In the genomic region with DNA sequence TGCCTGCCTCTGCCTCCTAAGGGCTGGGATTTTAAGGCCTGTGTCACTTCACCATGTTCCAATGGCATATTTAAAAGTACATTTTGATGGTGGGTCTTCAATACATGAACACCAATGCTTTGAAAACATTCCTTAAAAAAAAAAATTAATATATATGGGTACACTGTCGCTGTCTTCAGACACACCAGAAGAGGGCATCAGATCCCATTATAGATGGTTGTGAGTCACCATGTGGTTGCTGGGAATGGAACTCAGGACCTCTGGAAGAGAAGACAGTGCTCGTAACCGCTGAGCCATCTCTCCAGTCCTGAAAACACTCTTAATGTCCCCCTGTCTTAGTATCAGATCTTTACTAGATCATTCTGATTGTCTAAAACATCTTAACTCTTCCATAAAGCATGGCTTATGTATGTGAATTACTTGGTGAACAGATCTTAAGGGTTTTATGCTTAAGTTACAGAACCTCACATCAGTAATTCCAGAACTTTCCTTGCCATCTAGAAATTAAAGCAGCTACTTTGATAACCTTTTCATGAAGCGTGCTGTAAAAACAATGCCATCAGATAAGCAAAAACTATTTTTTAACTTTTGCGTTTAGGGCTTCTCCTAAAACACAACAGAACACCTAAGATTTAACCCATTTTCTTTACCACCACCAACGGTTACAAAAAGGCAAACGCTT, we compare ENCODE assay signal across 8 mouse cellular contexts. TPM values are rescaled to one million over a fixed set of nuclear protein-coding genes. Genes with fewer than 3 reads are reported as not detected.
DNase-seq lines count a peak whose midpoint lies in the region; ATAC-seq and TF ChIP-seq lines count a peak whose summit lies in the region.

No protein-coding gene starts in this region.

- peaks cover 11% of the 10 kb centered on the region for H3K36me3 ChIP-seq in lung, embryonic 16.5 days (ENCODE audit: control insufficient read depth, insufficient read depth, low read length)
- H3K36me3 ChIP-seq in embryonic facial prominence, embryonic 15.5 days, result peaks cover 16% of the 10 kb centered on the region
- peaks cover 6% of the 10 kb centered on the region for H3K36me3 ChIP-seq in limb, embryonic 11.5 days (ENCODE audit: control insufficient read depth, insufficient read depth, low read length)
- peaks cover 16% of the 10 kb centered on the region for H3K36me3 ChIP-seq in small intestine, adult 2 months (ENCODE audit: control insufficient read depth, insufficient read depth, low read length)

- DNase-seq in lung, postnatal 4 days, result no peak
- no peak for DNase-seq in limb, embryonic 11.5 days (ENCODE audit: low spot score)
- DNase-seq in layer of hippocampus, adult 9-11 months, result no peak
- no peak for DNase-seq in frontal cortex, postnatal 36 days (ENCODE audit: low spot score in 2 of 2)
- no peak for DNase-seq in frontal cortex, adult 2 months (ENCODE audit: extremely low spot score in 1 of 2, low spot score in 1 of 2)

- no peak for ATAC-seq in lung, embryonic 16.5 days (ENCODE audit: low read depth)
- no peak for ATAC-seq in embryonic facial prominence, embryonic 15.5 days (ENCODE audit: insufficient number of reproducible peaks, low FRiP score, low TSS enrichment, low read depth)
- ATAC-seq in limb, embryonic 11.5 days (ENCODE audit: insufficient number of reproducible peaks, low FRiP score, low TSS enrichment, low read depth), result no peak

- H3K4me2 ChIP-seq in lung, embryonic 16.5 days (ENCODE audit: low read depth, low read length), result peak overlapping the region; percentile 72
- H3K4me2 ChIP-seq in embryonic facial prominence, embryonic 15.5 days (replicated peaks), result peak overlapping the region; percentile 51
- peak overlapping the region; percentile 54 for H3K4me2 ChIP-seq in limb, embryonic 11.5 days (ENCODE audit: low read depth, severe bottlenecking)

- no peak for TF ChIP-seq CTCF in small intestine, adult 2 months (IDR thresholded peaks at IDR 0.05; ENCODE audit: extremely low read depth, insufficient read length, insufficient replicate concordance, low read depth, low read length)

- H3K4me3 ChIP-seq in lung, embryonic 16.5 days (ENCODE audit: low read length), result peak overlapping the region; percentile 98
- peak overlapping the region; percentile 89 for H3K4me3 ChIP-seq in embryonic facial prominence, embryonic 15.5 days (replicated peaks)
- peak overlapping the region; percentile 90 for H3K4me3 ChIP-seq in limb, embryonic 11.5 days (ENCODE audit: low read depth, low read length)
- H3K4me3 ChIP-seq in small intestine, adult 2 months (ENCODE audit: low read depth, low read length), result peak overlapping the region; percentile 87; the same call in 1 of the 2 replicates

- peaks cover 13% of the 10 kb centered on the region for H3K4me1 ChIP-seq in lung, embryonic 16.5 days (replicated peaks; ENCODE audit: control insufficient read depth, insufficient read depth, low read length)
- H3K4me1 ChIP-seq in embryonic facial prominence, embryonic 15.5 days, result peaks cover 14% of the 10 kb centered on the region; the same call in 1 of the 2 replicates
- peaks cover 5% of the 10 kb centered on the region; the same call in 1 of the 2 replicates for H3K4me1 ChIP-seq in limb, embryonic 11.5 days (ENCODE audit: control insufficient read depth, insufficient read depth, low read length)
- H3K4me1 ChIP-seq in small intestine, adult 2 months (ENCODE audit: control insufficient read depth, insufficient read depth, insufficient read length, low read length), result peaks cover 5% of the 10 kb centered on the region

- 28% methylated on average over 7 of the region's 7 CpGs for WGBS in lung, embryonic 16.5 days
- 37% methylated on average over 7 of the region's 7 CpGs for WGBS in embryonic facial prominence, embryonic 15.5 days
- 49% methylated on average over 7 of the region's 7 CpGs for WGBS in limb, embryonic 11.5 days
- WGBS in small intestine, adult 2 months, result 26% methylated on average over 7 of the region's 7 CpGs

- H3K27me3 ChIP-seq in lung, embryonic 16.5 days (ENCODE audit: control insufficient read depth, insufficient read depth, low read depth, low read length), result no peaks in the 10 kb centered on the region
- H3K27me3 ChIP-seq in embryonic facial prominence, embryonic 15.5 days, result no peaks in the 10 kb centered on the region
- H3K27me3 ChIP-seq in limb, embryonic 11.5 days (ENCODE audit: control insufficient read depth, insufficient read depth, low read length), result no peaks in the 10 kb centered on the region
- H3K27me3 ChIP-seq in small intestine, adult 2 months (ENCODE audit: control insufficient read depth, insufficient read depth, low read length), result no peaks in the 10 kb centered on the region

- H3K9me3 ChIP-seq in lung, embryonic 16.5 days (ENCODE audit: control insufficient read depth, low read length), result no peaks in the 10 kb centered on the region
- H3K9me3 ChIP-seq in embryonic facial prominence, embryonic 15.5 days (replicated peaks), result no peaks in the 10 kb centered on the region
- no peaks in the 10 kb centered on the region for H3K9me3 ChIP-seq in limb, embryonic 11.5 days (ENCODE audit: control insufficient read depth, low read length)

- no peak for TF ChIP-seq POLR2A in small intestine, adult 2 months (IDR thresholded peaks at IDR 0.05; ENCODE audit: low read depth, low read length)

- peak overlapping the region; percentile 98 for H3K27ac ChIP-seq in lung, embryonic 16.5 days (ENCODE audit: low read length)
- H3K27ac ChIP-seq in embryonic facial prominence, embryonic 15.5 days (replicated peaks), result peak overlapping the region; percentile 98
- no peak overlapping the region for H3K27ac ChIP-seq in limb, embryonic 11.5 days (replicated peaks; ENCODE audit: low read depth, low read length)
- peak overlapping the region; percentile 89 for H3K27ac ChIP-seq in small intestine, adult 2 months (ENCODE audit: insufficient read depth, low read depth, low read length)

- H3K9ac ChIP-seq in lung, embryonic 16.5 days (ENCODE audit: low read length), result peak overlapping the region; percentile 100
- peak overlapping the region; percentile 98 for H3K9ac ChIP-seq in embryonic facial prominence, embryonic 15.5 days
- H3K9ac ChIP-seq in limb, embryonic 11.5 days (ENCODE audit: low read length), result peak overlapping the region; percentile 98

RNA-seq across cellular contexts. Expression of a gene that starts 1.6 kb away (rescaled TPM):
- 415 and 452 TPM in 2 replicates for polyA plus RNA-seq in lung, embryonic 16.5 days (2015; fragmentation: Nextera tagmentation; extraction: Ambion mirVana)
- 444 and 464 TPM in 2 replicates for polyA plus RNA-seq in embryonic facial prominence, embryonic 15.5 days (2015; fragmentation: Nextera tagmentation; extraction: Ambion mirVana)
- 420 and 444 TPM in 2 replicates for polyA plus RNA-seq in limb, embryonic 11.5 days (2014; fragmentation: Nextera tagmentation; extraction: Ambion mirVana)
- 28.1 and 34.7 TPM in 2 replicates for polyA plus RNA-seq in small intestine, adult 2 months (2012; rRNA removed)
- polyA plus RNA-seq in frontal cortex, adult 2 months (2012; rRNA removed), result 83.2 and 108 TPM in 2 replicates
